Mouse (Mus musculus) layer of hippocampus, adult 9-10 months (tissue): ENCODE measurements at regions not wholly inside any gene's neighbourhood (a gene's known extent, or its start where the extent isn't known, plus 50 kb on each side); places are given as distances from the start of the nearest gene placed in this dataset.

Experiments used
- DNase-seq: peaks from one replicate; pipeline ENCODE4 v3.0.0; 2022; ENCODE audit warnings: low spot score

DNA sequence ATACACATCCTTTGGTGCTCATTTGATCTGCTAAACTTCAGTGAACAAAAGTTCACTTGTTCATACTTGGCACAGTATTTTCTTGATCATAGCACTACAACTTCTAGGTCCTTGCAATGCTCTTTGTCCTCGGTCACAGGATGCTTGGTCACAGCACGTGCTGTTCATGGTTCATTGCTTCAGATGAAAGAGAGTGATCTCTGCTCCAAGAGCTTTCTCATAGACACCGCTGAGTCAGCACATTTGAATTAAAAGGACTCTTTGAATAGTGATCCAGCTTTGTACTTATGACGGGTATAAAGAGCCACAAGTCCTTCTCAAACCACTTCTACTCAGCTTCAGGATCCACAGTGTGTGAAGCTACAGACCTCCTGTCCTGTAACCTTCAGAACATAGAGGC, 649.3 kb upstream of the Arrdc4 start:
- DNase-seq, result no peak

DNA sequence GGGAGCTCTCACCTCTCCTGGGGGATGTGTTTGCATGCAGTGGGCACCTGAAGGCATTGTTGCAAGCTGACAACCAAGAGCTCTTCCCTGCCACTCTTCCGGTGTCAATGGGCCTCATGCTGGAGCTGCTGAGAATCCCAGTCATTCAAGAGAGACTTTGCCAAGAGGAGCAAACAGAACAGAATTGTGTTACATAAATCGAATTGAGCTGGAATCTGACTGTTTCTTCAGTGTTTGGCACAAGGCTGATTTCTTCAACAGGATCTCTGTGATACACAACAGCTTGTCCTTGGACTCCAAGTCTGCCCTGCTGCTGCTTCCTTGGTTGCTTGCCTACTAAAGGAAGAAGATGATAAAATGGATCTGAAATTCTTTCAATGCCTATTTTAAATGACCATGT, 647.8 kb upstream of the Arrdc4 start:
- DNase-seq, result peak; percentile 0
